Mouse (Mus musculus) R1 (cell line): ENCODE measurements at regions not wholly inside any gene's neighbourhood (a gene's known extent, or its start where the extent isn't known, plus 50 kb on each side); places are given as distances from the start of the nearest gene placed in this dataset.
"Not testable (repeated sequence)": the region's sequence is repeated elsewhere in the genome, so short reads cannot be mapped to it uniquely, and the experiment has no call there.

Experiments
- DNase-seq: peaks from one replicate; pipeline ENCODE4 v3.0.0-alpha.2; 2018; ENCODE audit warnings: low read depth, low spot score

GRCm38 (mm10) chr12:18130053-18130452 is 384.3 kb upstream of the 5730507C01Rik start:
- DNase-seq: not testable (repeated sequence)

GRCm38 (mm10) chr12:18133170-18133569 is 381.1 kb upstream of the 5730507C01Rik start:
- DNase-seq: not testable (repeated sequence)

GRCm38 (mm10) chr12:18135286-18135965 is 378.9 kb upstream of the 5730507C01Rik start:
- DNase-seq: peak; percentile 97

GRCm38 (mm10) chr12:18140381-18141055 is 373.8 kb upstream of the 5730507C01Rik start:
- peak; percentile 88 for DNase-seq
